Mouse (Mus musculus): ENCODE data around the gene Osgin1. TPM values are rescaled to one million over a fixed set of nuclear protein-coding genes. Genes with fewer than 3 reads are reported as not detected.

The Osgin1 gene
- polyA plus RNA-seq (2015; fragmentation: Nextera tagmentation; extraction: Ambion mirVana) = 0.73 and 0.76 TPM in 2 replicates

DNA sequence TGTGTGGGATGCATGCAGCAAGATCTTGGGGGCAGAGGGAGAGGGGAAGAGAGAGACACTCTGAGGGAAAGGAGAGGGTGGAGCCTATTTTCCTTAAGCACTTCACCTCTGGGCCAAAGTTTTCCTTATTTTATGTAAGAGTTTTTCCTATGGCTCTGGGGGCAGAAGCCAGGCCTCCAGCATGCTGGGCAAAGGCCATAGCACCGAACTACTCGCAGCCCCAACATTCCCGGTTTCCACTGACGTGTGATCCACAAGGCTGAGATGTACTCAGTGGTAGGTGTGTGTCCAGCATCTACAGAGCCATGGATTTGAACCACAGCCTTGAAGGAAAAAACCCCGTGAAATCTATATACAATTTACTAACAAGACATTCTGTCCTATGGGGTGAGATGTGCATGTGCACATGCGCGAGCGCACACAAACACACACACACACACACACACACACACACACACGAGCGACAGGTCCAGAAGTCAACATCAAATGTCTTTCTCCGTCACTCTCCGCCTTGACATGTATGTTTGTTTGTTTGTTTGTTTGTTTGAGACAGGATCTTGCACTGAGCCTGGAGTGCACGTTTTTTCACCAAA, at the start of gene Osgin1:
Gene Osgin1, plus strand, starts transcription at position 543 of the 593 bp plus-strand sequence.
- no peak within 1 kb of the TSS for H3K27ac ChIP-seq
- WGBS = 90% methylated on average over 13 of the region's 13 CpGs
- H3K9me3 ChIP-seq = no peaks in the 10 kb centered on the region
- no peak for ATAC-seq (ENCODE audit: low FRiP score, low read depth)
- H3K4me2 ChIP-seq (replicated peaks) = no peak within 1 kb of the TSS
- H3K27me3 ChIP-seq = no peaks in the 10 kb centered on the region
- peak within 1 kb of the TSS; percentile 1; the same call in 1 of the 2 replicates for H3K9ac ChIP-seq
- peaks cover 8% of the 10 kb centered on the region for H3K4me1 ChIP-seq
- no peak within 1 kb of the TSS for H3K4me3 ChIP-seq
- H3K36me3 ChIP-seq = no peaks in the 10 kb centered on the region

DNA sequence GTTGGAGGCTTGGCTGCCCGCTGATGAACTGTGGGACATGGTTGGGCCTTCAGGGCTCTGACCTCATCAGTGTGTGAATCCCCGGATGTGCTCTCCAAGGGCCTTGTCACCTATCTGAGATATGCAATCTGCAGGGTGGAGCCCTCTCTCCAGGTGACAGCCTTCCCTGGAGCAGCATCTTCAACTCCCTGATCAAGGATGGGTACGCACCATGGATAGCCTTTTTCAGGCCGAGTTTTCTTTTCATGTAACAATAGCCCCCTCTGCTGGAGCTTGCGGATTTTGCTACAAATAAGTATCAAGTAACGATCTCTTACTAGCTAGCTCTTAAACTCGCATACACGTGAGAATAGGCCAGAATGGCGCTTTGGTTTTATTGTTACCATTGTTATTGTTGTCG, 49.4 kb upstream of the Osgin1 start:
- 21% methylated on average over 10 of the region's 10 CpGs for WGBS
- Histone ChIP-seq H3K9ac (no peak overlapping the region), H3K4me2 (replicated peaks) (no peak overlapping the region), H3K4me3 (no peak overlapping the region), H3K4me1 (no peaks in the 10 kb centered on the region), H3K9me3 (no peaks in the 10 kb centered on the region), H3K27me3 (peaks cover 34% of the 10 kb centered on the region), H3K36me3 (no peaks in the 10 kb centered on the region), H3K27ac (no peak overlapping the region)
- peak; percentile 11; the same call in 1 of the 2 replicates for ATAC-seq (ENCODE audit: low FRiP score, low read depth)

DNA sequence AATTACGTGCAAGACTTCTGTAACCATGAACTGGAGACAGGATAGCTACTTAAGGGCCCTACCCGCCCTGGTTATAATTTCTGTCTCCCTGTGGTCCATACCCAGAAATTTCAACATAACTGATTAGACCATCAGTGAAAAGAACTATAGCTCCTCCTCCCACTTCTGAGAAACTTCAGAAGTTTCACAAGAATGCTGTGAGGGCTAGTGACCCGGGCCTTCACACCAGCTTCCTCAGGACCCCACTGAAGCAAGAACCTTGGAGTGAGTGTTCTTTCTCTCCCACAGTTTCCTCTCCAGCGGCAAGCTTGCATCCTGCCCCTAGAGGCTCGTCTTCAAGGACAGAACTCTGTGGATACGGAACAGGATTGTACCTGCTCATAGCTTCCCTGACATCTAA, 48.1 kb upstream of the Osgin1 start:
- Histone ChIP-seq H3K9me3 (no peaks in the 10 kb centered on the region), H3K4me2 (replicated peaks) (no peak overlapping the region), H3K4me1 (no peaks in the 10 kb centered on the region), H3K9ac (no peak overlapping the region), H3K27ac (no peak overlapping the region), H3K36me3 (no peaks in the 10 kb centered on the region), H3K4me3 (no peak overlapping the region), H3K27me3 (peaks cover 37% of the 10 kb centered on the region)
- ATAC-seq (ENCODE audit: low FRiP score, low read depth) = no peak
- WGBS = 70% methylated on average over 6 of the region's 6 CpGs

DNA sequence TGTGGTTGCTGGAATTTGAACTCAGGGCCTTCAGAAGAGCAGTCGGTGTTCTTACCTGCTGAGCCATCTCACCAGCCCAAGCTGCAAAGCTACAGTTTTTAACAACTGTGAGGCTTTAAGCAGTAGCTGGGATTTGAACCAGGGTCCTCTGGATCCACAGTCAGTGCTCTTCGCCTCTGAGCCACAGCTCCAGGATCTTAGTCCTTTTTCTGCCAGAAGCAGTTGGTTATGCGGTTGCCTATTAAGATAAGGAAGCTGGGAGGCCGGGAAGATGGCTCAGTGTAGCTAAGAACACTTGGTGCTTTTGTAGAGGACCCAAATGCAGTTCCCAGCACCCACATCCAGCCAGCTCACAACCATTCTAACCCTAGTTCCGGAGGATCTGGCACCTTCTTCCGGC, 46.9 kb upstream of the Osgin1 start:
- Histone ChIP-seq H3K27me3 (peaks cover 41% of the 10 kb centered on the region), H3K36me3 (no peaks in the 10 kb centered on the region), H3K4me1 (no peaks in the 10 kb centered on the region), H3K4me3 (no peak overlapping the region), H3K27ac (no peak overlapping the region), H3K9ac (no peak overlapping the region), H3K4me2 (replicated peaks) (no peak overlapping the region), H3K9me3 (no peaks in the 10 kb centered on the region)
- no peak for ATAC-seq (ENCODE audit: low FRiP score, low read depth)
- 77% methylated on average over 6 of the region's 6 CpGs for WGBS

DNA sequence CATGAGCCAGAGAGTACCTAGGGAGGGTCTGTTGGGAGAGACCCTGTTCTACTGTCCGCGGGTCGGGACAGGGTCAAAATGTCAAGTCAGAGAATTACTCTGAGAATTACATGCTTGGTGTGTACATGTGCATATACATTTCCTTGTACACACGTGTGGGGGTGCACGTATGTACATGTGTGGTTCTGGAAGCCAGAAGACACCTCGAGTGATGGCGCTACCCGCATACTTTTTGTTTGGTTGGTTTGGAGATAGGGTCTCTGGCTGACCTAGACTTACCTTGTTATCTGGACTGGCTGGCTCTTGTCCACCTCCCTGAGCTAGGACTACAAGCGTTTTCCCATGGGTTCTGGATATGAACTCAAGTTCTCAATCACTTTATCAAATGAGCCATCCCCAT, 39.8 kb upstream of the Osgin1 start:
- Histone ChIP-seq H3K4me1 (peaks cover 13% of the 10 kb centered on the region), H3K4me3 (peak overlapping the region; percentile 89), H3K9me3 (no peaks in the 10 kb centered on the region), H3K36me3 (no peaks in the 10 kb centered on the region), H3K27me3 (peaks cover 37% of the 10 kb centered on the region), H3K27ac (no peak overlapping the region), H3K9ac (peak overlapping the region; percentile 92), H3K4me2 (replicated peaks) (peak overlapping the region; percentile 100)
- WGBS = 79% methylated on average over 9 of the region's 9 CpGs
- 0 out of 2 replicates have a peak, but pooled peaks have one; percentile 2 for ATAC-seq (ENCODE audit: low FRiP score, low read depth)

DNA sequence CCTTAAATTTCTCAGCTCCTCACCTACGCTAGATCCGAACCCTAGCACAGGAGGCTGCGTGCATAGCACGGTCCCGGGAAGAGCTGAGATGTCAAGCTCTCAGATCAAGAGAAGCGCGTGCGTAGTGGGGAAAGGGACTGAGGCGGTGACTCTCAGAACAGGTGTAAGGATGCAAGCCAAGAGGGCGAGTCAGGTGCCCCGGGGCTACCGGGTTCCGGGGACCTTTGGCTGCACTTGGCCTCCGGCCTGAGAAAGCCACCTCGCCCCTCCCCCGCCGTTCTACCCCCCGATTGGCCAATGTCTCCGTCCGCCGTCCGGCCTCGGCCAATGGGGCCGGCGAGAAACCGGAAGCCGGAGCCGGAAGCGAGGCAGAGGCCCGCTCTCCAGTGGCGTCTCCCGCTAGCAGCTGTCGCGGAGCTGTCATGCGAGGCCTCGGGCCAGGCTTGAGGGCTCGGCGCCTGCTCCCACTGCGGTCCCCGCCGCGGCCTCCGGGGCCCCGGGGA, 39.3 kb upstream of the Osgin1 start, which contains the start of gene Mlycd:
Gene Mlycd, plus strand, starts transcription at position 355 of the 503 bp plus-strand sequence.
- peaks cover 13% of the 10 kb centered on the region for H3K4me1 ChIP-seq
- peak within 1 kb of the TSS; percentile 6; the same call in 1 of the 2 replicates for H3K27ac ChIP-seq
- H3K9ac ChIP-seq = peak within 1 kb of the TSS; percentile 92
- peak; percentile 92 for ATAC-seq (ENCODE audit: low FRiP score, low read depth)
- peaks cover 37% of the 10 kb centered on the region for H3K27me3 ChIP-seq
- no peaks in the 10 kb centered on the region for H3K9me3 ChIP-seq
- 2% methylated on average over 41 of the region's 44 CpGs for WGBS
- peak within 1 kb of the TSS; percentile 100 for H3K4me2 ChIP-seq (replicated peaks)
- no peaks in the 10 kb centered on the region for H3K36me3 ChIP-seq
- peak within 1 kb of the TSS; percentile 89 for H3K4me3 ChIP-seq

DNA sequence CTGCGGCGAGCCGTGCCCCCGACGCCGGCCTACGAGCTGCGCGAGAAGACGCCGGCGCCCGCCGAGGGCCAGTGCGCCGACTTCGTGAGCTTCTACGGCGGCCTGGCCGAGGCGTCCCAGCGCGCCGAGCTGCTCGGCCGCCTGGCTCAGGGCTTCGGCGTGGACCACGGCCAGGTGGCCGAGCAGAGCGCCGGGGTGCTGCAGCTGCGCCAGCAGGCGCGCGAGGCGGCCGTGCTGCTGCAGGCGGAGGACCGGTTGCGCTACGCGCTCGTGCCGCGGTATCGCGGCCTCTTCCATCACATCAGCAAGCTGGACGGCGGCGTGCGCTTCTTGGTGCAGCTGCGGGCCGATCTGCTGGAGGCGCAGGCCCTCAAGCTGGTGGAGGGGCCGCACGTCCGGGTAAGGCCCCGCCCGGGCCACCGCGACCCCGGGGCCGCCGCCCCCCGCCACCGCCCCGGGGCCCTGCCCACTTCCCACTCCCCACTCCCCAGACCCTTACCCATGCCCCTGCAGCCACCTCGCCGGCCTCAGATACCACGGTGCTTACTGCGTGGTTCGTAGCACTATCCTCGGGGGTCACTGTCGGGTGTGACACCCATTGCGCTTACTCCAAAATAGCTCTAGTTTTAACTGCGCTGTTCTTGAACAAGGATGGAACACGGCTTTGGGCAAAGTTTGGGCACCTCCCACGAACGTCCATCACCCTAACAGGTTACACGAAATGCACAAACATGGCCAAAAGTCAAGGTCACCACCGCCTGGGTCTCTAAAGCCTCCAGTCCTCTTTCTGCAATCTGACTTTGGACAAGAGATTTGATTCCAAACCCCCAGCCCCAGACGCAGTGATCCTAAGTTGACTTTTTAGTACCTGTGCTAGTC, 38.6 kb upstream of the Osgin1 start:
- H3K27me3 ChIP-seq = peaks cover 34% of the 10 kb centered on the region
- WGBS = 5% methylated on average over 82 of the region's 83 CpGs
- H3K27ac ChIP-seq = peak overlapping the region; percentile 6; the same call in 1 of the 2 replicates
- no peaks in the 10 kb centered on the region for H3K36me3 ChIP-seq
- peak; percentile 57 for ATAC-seq (ENCODE audit: low FRiP score, low read depth)
- no peaks in the 10 kb centered on the region for H3K9me3 ChIP-seq
- H3K4me3 ChIP-seq = peak overlapping the region; percentile 89
- peak overlapping the region; percentile 100 for H3K4me2 ChIP-seq (replicated peaks)
- peaks cover 13% of the 10 kb centered on the region for H3K4me1 ChIP-seq
- peak overlapping the region; percentile 92 for H3K9ac ChIP-seq

DNA sequence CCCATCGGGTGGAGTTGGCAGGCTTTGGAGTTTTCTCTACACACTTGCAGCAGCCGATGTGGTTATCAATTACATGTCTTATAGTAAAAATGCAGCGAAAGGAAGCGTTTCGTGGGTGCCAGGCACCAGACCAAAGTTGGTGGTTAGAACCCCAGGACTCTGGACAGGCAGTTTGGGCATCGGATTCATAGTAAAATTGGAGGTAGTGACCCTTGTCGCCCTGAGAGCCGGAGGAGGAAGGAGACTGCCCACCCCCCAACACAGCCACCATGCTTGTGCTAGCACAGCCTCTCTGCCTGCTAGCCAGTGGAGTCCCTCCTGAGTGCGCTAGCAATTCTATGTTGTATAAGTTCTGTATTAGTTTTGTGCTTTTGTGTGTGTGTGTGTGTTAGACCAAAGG, 35.4 kb upstream of the Osgin1 start:
- Histone ChIP-seq H3K27ac (no peak overlapping the region), H3K9ac (no peak overlapping the region), H3K36me3 (peaks cover 9% of the 10 kb centered on the region; the same call in 1 of the 2 replicates), H3K4me2 (replicated peaks) (no peak overlapping the region), H3K4me1 (peaks cover 13% of the 10 kb centered on the region), H3K27me3 (peaks cover 21% of the 10 kb centered on the region), H3K9me3 (no peaks in the 10 kb centered on the region), H3K4me3 (no peak overlapping the region)
- 80% methylated on average over 9 of the region's 9 CpGs for WGBS
- ATAC-seq (ENCODE audit: low FRiP score, low read depth) = no peak

DNA sequence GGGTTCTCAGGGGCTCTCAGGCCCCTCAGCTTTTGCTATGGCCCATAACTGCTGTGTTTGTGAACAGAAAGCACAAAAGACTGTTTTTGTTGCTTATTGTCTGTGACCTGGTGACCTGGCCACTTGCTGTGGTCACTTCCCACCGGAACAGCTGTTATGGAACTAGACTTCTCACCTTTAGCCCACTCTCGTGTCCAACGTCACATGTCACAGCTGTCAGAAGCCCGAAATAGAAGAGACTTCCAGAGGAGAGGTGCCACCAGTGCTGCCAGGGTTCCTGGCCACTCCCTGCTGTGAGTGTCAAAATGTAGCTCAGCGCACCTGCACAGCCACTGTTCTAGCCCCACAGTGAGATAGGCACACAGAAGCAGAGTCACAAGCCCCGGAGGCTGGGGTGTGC, 34.7 kb upstream of the Osgin1 start:
- 71% methylated on average over 6 of the region's 6 CpGs for WGBS
- peaks cover 16% of the 10 kb centered on the region for H3K27me3 ChIP-seq
- no peaks in the 10 kb centered on the region for H3K9me3 ChIP-seq
- H3K4me2 ChIP-seq (replicated peaks) = no peak overlapping the region
- no peak overlapping the region for H3K27ac ChIP-seq
- H3K4me3 ChIP-seq = no peak overlapping the region
- no peak overlapping the region for H3K9ac ChIP-seq
- peaks cover 11% of the 10 kb centered on the region for H3K4me1 ChIP-seq
- H3K36me3 ChIP-seq = peaks cover 9% of the 10 kb centered on the region; the same call in 1 of the 2 replicates
- ATAC-seq (ENCODE audit: low FRiP score, low read depth) = no peak

DNA sequence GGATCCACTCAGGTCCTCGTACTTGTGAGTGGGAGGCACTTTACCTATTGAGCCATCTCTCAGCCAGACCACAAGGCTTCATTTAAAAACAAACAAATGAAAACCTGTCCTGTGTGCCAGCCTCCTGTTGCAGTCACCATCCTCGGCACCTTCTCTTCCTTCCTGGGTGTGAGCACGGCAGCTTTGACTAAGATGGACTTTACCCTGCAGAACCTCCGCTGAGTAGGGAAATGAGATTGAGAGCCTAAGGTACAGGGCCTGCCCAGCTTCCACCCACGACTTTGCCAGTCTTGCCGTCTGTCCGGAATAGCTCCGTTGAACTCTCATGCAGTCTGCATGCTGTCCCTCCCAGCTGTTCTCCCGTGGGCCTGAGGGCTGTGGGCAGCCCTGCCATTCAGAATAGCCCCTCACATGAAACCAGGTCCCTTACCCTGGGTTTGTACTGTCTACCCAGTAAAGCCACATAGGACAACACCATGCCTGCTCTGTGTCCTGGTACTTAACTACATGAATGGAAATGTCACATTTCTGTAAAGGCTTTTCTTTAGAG, 33.7 kb upstream of the Osgin1 start:
- H3K9ac ChIP-seq = no peak overlapping the region
- H3K9me3 ChIP-seq = no peaks in the 10 kb centered on the region
- ATAC-seq (ENCODE audit: low FRiP score, low read depth) = no peak
- no peak overlapping the region for H3K27ac ChIP-seq
- peaks cover 8% of the 10 kb centered on the region for H3K4me1 ChIP-seq
- H3K27me3 ChIP-seq = peaks cover 16% of the 10 kb centered on the region
- H3K4me2 ChIP-seq (replicated peaks) = no peak overlapping the region
- WGBS = 80% methylated on average over 9 of the region's 9 CpGs
- no peak overlapping the region for H3K4me3 ChIP-seq
- peaks cover 18% of the 10 kb centered on the region for H3K36me3 ChIP-seq

DNA sequence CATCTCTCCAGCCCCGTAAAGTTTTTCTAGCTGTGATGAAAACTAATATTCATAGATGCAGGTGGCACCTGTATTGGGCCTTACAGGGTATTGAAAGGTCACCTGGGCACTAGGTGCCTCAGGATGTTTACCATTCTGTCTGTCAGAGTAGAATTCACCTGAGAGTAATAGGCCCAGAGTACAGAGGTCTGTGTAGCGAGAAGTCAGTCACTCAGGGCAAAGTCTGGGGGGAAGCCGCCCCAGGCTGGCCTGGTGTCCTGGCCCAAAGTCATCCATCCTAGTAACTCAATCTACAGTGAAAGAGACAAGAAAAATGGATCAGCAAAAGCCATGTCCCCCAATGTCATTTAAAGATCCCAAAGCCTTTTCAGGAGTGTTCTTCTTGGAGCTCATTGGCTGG, 33.0 kb upstream of the Osgin1 start:
- Histone ChIP-seq H3K27me3 (peaks cover 12% of the 10 kb centered on the region), H3K4me2 (replicated peaks) (no peak overlapping the region), H3K9me3 (no peaks in the 10 kb centered on the region), H3K27ac (no peak overlapping the region), H3K4me1 (peaks cover 1% of the 10 kb centered on the region), H3K9ac (no peak overlapping the region), H3K36me3 (peaks cover 20% of the 10 kb centered on the region), H3K4me3 (no peak overlapping the region)
- ATAC-seq (ENCODE audit: low FRiP score, low read depth) = no peak
- 88% methylated on average over 3 of the region's 3 CpGs for WGBS

DNA sequence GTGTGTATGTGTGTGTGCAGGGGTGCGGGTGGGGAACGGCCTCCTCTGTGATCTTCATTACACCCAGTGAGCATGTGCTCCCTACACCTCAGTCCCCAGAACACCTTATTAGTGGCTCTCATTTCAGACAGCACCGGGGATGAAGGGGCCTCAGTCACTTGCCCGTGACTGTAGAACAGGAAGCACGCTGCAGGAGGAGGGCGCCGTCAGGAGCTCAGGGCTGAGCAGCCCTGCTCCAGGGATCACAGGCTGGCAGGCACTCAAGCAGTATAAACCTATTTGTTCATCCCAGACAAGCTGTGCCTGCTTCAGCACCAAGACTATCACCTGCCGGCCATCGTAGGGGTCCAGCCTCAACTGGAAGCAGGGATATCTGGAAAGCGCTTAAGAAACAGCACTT, 30.0 kb upstream of the Osgin1 start:
- 0 out of 2 replicates have a peak, but pooled peaks cover 3% of the 10 kb centered on the region for H3K27me3 ChIP-seq
- no peaks in the 10 kb centered on the region for H3K9me3 ChIP-seq
- H3K9ac ChIP-seq = no peak overlapping the region
- ATAC-seq (ENCODE audit: low FRiP score, low read depth) = no peak
- H3K4me3 ChIP-seq = no peak overlapping the region
- no peak overlapping the region for H3K4me2 ChIP-seq (replicated peaks)
- H3K36me3 ChIP-seq = peaks cover 35% of the 10 kb centered on the region
- no peak overlapping the region for H3K27ac ChIP-seq
- WGBS = 67% methylated on average over 10 of the region's 10 CpGs
- H3K4me1 ChIP-seq = no peaks in the 10 kb centered on the region

All from limb, embryonic 13.5 days (tissue).